Mouse (Mus musculus): Measurements from ENCODE around the gene Crybg2. TPM values are rescaled to one million over a fixed set of nuclear protein-coding genes. Genes with fewer than 3 reads are reported as not detected.

Crybg2 gene
- polyA plus RNA-seq, 1 experiment: not detected

- Histone ChIP-seq H3K79me3 (ENCODE audit: low read depth) (no peaks in the 10 kb centered on the region), H3K27me3 (ENCODE audit: control insufficient read depth, insufficient read depth, insufficient read length) (peaks cover 32% of the 10 kb centered on the region)
These were observed 32.0 kb downstream of the Crybg2 start for GRCm38 (mm10) chr4:134092382-134093288.

GRCm38 (mm10) chr4:134094004-134094564 lies 33.5 kb downstream of the Crybg2 start:
- H3ac ChIP-seq (ENCODE audit: control insufficient read depth, insufficient read length, low read depth): no peak overlapping the region
- H3K27me3 ChIP-seq (ENCODE audit: control insufficient read depth, insufficient read depth, insufficient read length): peaks cover 25% of the 10 kb centered on the region
- no peak overlapping the region for H3K4me3 ChIP-seq (ENCODE audit: insufficient read depth, poor library complexity, severe bottlenecking)
- no peaks in the 10 kb centered on the region for H3K79me2 ChIP-seq (ENCODE audit: control insufficient read depth, insufficient read depth)
- H3K36me3 ChIP-seq (ENCODE audit: control insufficient read depth, insufficient read depth): no peaks in the 10 kb centered on the region
- no peaks in the 10 kb centered on the region for H3K79me3 ChIP-seq (ENCODE audit: low read depth)
- TF ChIP-seq MYOG (IDR thresholded peaks at IDR 0.05; ENCODE audit: control insufficient read depth, extremely low read depth, insufficient read length): no peak
- TF ChIP-seq CTCF (IDR thresholded peaks at IDR 0.05; ENCODE audit: control insufficient read depth, insufficient read depth, insufficient read length): no peak
- no peak for TF ChIP-seq CEBPB (IDR thresholded peaks at IDR 0.05; ENCODE audit: low read depth)
- no peak for TF ChIP-seq USF1 (IDR thresholded peaks at IDR 0.05; ENCODE audit: low read depth)
- no peak for TF ChIP-seq MAX (IDR thresholded peaks at IDR 0.05)
- no peak for TF ChIP-seq MYOD1 (IDR thresholded peaks at IDR 0.05; ENCODE audit: control insufficient read depth, insufficient read length, low read depth)
- no peak for TF ChIP-seq FOSL1 (IDR thresholded peaks at IDR 0.05; ENCODE audit: insufficient read depth, low read length, poor library complexity, severe bottlenecking)

More at GRCm38 (mm10) chr4:134092382-134093288, 32.0 kb downstream of the Crybg2 start:
- peak; percentile 46 for TF ChIP-seq CTCF (IDR thresholded peaks at IDR 0.05; ENCODE audit: control insufficient read depth, insufficient read depth, insufficient read length)
- TF ChIP-seq CEBPB (IDR thresholded peaks at IDR 0.05; ENCODE audit: low read depth): no peak
- no peaks in the 10 kb centered on the region for H3K36me3 ChIP-seq (ENCODE audit: control insufficient read depth, insufficient read depth)
- no peak overlapping the region for H3ac ChIP-seq (ENCODE audit: control insufficient read depth, insufficient read length, low read depth)
- H3K79me2 ChIP-seq (ENCODE audit: control insufficient read depth, insufficient read depth): no peaks in the 10 kb centered on the region
- no peak overlapping the region for H3K4me3 ChIP-seq (ENCODE audit: insufficient read depth, poor library complexity, severe bottlenecking)

GRCm38 (mm10) chr4:134094923-134095547 lies 34.4 kb downstream of the Crybg2 start, which contains the start of gene Cd52:
Gene Cd52 (minus strand): TSS chr4:134095082.
- Histone ChIP-seq H3K36me3 (ENCODE audit: control insufficient read depth, insufficient read depth) (no peaks in the 10 kb centered on the region), H3K4me3 (ENCODE audit: insufficient read depth, poor library complexity, severe bottlenecking) (no peak within 1 kb of the TSS), H3K79me2 (ENCODE audit: control insufficient read depth, insufficient read depth) (no peaks in the 10 kb centered on the region), H3K27me3 (ENCODE audit: control insufficient read depth, insufficient read depth, insufficient read length) (peaks cover 23% of the 10 kb centered on the region), H3K79me3 (ENCODE audit: low read depth) (no peaks in the 10 kb centered on the region), H3ac (ENCODE audit: control insufficient read depth, insufficient read length, low read depth) (no peak within 1 kb of the TSS)
- no peak for TF ChIP-seq CTCF (IDR thresholded peaks at IDR 0.05; ENCODE audit: control insufficient read depth, insufficient read depth, insufficient read length)
- TF ChIP-seq FOSL1 (IDR thresholded peaks at IDR 0.05; ENCODE audit: insufficient read depth, low read length, poor library complexity, severe bottlenecking): no peak
- TF ChIP-seq USF1 (IDR thresholded peaks at IDR 0.05; ENCODE audit: low read depth): no peak
- TF ChIP-seq MYOD1 (IDR thresholded peaks at IDR 0.05; ENCODE audit: control insufficient read depth, insufficient read length, low read depth): no peak
- TF ChIP-seq MAX (IDR thresholded peaks at IDR 0.05): no peak
- no peak for TF ChIP-seq MYOG (IDR thresholded peaks at IDR 0.05; ENCODE audit: control insufficient read depth, extremely low read depth, insufficient read length)
- TF ChIP-seq CEBPB (IDR thresholded peaks at IDR 0.05; ENCODE audit: low read depth): no peak

- Histone ChIP-seq H3K79me3 (ENCODE audit: low read depth) (no peaks in the 10 kb centered on the region), H3K79me2 (ENCODE audit: control insufficient read depth, insufficient read depth) (no peaks in the 10 kb centered on the region), H3K27me3 (ENCODE audit: control insufficient read depth, insufficient read depth, insufficient read length) (peaks cover 23% of the 10 kb centered on the region), H3K4me3 (ENCODE audit: insufficient read depth, poor library complexity, severe bottlenecking) (no peak overlapping the region), H3ac (ENCODE audit: control insufficient read depth, insufficient read length, low read depth) (no peak overlapping the region), H3K36me3 (ENCODE audit: control insufficient read depth, insufficient read depth) (no peaks in the 10 kb centered on the region)
- TF ChIP-seq CTCF (IDR thresholded peaks at IDR 0.05; ENCODE audit: control insufficient read depth, insufficient read depth, insufficient read length) (no peak), FOSL1 (IDR thresholded peaks at IDR 0.05; ENCODE audit: insufficient read depth, low read length, poor library complexity, severe bottlenecking) (no peak), MYOD1 (IDR thresholded peaks at IDR 0.05; ENCODE audit: control insufficient read depth, insufficient read length, low read depth) (no peak), MAX (IDR thresholded peaks at IDR 0.05) (no peak), CEBPB (IDR thresholded peaks at IDR 0.05; ENCODE audit: low read depth) (no peak), USF1 (IDR thresholded peaks at IDR 0.05; ENCODE audit: low read depth) (no peak), MYOG (IDR thresholded peaks at IDR 0.05; ENCODE audit: control insufficient read depth, extremely low read depth, insufficient read length) (no peak)
These were observed 35.5 kb downstream of the Crybg2 start for GRCm38 (mm10) chr4:134096120-134096519.

GRCm38 (mm10) chr4:134097015-134097608 lies 36.5 kb downstream of the Crybg2 start:
- Histone ChIP-seq H3K27me3 (ENCODE audit: control insufficient read depth, insufficient read depth, insufficient read length) (peaks cover 23% of the 10 kb centered on the region), H3K36me3 (ENCODE audit: control insufficient read depth, insufficient read depth) (no peaks in the 10 kb centered on the region), H3K4me3 (ENCODE audit: insufficient read depth, poor library complexity, severe bottlenecking) (no peak overlapping the region), H3K79me3 (ENCODE audit: low read depth) (no peaks in the 10 kb centered on the region), H3ac (ENCODE audit: control insufficient read depth, insufficient read length, low read depth) (no peak overlapping the region), H3K79me2 (ENCODE audit: control insufficient read depth, insufficient read depth) (no peaks in the 10 kb centered on the region)
- TF ChIP-seq CTCF (IDR thresholded peaks at IDR 0.05; ENCODE audit: control insufficient read depth, insufficient read depth, insufficient read length) (no peak), FOSL1 (IDR thresholded peaks at IDR 0.05; ENCODE audit: insufficient read depth, low read length, poor library complexity, severe bottlenecking) (no peak), USF1 (IDR thresholded peaks at IDR 0.05; ENCODE audit: low read depth) (no peak), CEBPB (IDR thresholded peaks at IDR 0.05; ENCODE audit: low read depth) (no peak), MYOG (IDR thresholded peaks at IDR 0.05; ENCODE audit: control insufficient read depth, extremely low read depth, insufficient read length) (no peak), MYOD1 (IDR thresholded peaks at IDR 0.05; ENCODE audit: control insufficient read depth, insufficient read length, low read depth) (no peak), MAX (IDR thresholded peaks at IDR 0.05) (no peak)
